Mouse (Mus musculus) hematopoietic stem cell, adult 5-6 weeks (primary cell): ENCODE data around the gene Nptxr. TPM values are rescaled to one million over a fixed set of nuclear protein-coding genes. Genes with fewer than 3 reads are reported as not detected.

ENCODE experiments used
- ATAC-seq, 2 experiments: fragments of 125-278 bp in 1 of 2; replicated peaks in 1 of 2; 2 replicates each; pipeline ENCODE4 v1.8.0; 2016 to 2017; ENCODE audit warnings: inconsistent platforms in 2 of 2, mild to moderate bottlenecking in 2 of 2, moderate number of reproducible peaks in 2 of 2, low read depth in 1 of 2, moderate TSS enrichment in 1 of 2; ENCODE audit not compliant: low FRiP score in 2 of 2, poor library complexity in 2 of 2, severe bottlenecking in 2 of 2, insufficient read depth in 1 of 2, low TSS enrichment in 1 of 2
- total RNA-seq: library from RNA; stranded (forward); fragments of 172-1452, 232-1000 nt; gene quantifications from 2 replicates; pipeline ENCODE4 v1.2.3, GENCODE M21; 2017

The Nptxr gene
- total RNA-seq, 1 experiment from 2014 or later: 0.30 TPM

DNA sequence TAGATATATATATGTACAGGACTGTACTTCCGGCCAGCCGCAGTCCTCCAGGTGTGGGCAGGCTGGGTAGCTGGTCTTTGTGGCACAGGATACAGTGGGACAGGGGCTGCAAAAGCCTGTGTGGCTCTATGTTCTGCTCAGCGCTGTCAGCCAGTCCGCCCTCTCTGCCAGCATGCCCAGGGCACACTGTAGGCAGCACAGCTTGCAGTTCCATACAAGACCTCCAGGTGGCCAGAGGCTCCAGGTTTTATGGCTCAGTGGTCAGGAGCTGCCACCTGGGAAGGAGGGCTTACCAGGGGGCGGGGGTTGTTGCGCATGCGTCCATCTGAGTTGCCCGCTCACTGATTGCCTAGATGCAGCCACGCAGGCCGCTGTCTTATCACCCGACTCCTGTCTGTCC is 56.6 kb downstream of the Nptxr start:
- no peak; a peak in 1 of 4 replicates for ATAC-seq

DNA sequence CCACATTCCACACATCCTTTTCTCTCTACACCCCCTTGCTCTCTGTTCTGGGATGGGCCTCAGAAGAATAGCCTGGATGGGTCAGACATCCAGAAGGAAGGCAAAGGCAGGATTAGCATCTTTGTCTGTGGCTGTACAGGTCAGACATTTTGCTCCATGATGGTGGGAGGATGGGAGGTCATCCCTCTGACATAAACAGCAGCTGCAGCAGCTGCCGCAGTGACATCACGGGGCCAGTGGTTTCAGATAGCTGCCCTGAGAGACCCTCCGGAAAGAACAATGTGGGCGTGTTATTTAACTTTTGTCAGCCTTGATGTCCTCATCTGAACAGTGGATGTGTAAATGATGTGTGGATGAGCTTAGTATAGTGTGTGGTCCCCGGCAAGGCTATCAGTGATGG is 58.7 kb downstream of the Nptxr start:
- no peak for ATAC-seq

DNA sequence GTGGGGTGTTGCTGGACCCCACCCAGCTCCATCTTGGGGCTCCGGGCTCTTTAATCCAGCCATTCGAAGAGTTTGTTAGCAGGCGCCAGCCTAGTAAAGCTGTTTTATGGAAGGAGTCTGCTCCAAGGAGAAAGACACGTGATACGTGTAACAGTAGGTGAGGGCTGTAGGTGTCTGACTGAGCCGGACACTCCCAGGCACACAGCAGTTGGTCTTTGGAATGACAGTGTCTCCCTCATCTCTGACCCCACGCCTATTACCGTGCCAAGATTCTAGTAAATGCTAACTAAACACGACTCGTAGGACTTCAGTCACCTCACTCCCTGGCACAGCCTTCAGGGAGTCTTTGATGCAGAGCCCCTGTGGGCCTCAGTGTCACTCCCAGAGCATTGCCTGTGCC is 59.3 kb downstream of the Nptxr start:
- ATAC-seq: no peak

DNA sequence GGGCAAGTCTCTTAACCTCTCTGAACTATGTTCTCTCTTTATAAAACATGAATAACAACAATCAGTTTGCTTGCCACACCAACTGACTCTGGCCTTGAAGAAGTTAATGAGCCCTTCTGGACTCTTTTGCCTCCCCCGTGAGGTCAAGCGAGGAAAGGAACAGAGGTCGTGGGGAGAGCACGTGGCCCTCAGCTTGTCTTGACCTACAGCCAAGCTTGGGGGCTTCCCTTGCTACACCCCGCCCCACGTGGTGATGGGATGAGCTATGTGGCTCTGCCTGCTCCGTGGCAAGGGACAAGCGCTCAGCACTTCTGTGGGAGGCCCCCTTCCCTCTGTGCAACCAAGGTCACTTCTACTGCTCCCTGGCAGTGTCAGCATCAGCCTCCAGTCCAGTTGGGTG is 59.8 kb downstream of the Nptxr start:
- ATAC-seq: no peak

DNA sequence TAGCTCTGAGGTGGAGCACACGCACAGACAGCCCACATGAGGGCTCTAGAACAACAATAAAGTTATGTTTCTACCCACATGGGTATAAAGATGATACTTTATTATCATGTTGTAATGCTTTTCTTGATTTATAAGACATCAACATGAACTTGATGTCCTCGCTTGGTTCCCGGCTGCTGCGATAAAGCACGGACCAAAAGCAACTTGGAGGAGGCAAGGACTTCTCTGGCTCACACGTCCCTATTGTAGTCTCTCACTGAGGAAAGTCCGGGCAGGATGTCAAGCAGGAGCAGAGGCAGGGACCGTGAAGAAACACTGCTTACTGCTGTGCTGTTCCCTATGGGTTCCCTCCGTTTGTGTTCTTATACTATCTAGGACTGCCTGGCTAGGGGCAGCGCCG is 60.6 kb downstream of the Nptxr start:
- no peak for ATAC-seq

DNA sequence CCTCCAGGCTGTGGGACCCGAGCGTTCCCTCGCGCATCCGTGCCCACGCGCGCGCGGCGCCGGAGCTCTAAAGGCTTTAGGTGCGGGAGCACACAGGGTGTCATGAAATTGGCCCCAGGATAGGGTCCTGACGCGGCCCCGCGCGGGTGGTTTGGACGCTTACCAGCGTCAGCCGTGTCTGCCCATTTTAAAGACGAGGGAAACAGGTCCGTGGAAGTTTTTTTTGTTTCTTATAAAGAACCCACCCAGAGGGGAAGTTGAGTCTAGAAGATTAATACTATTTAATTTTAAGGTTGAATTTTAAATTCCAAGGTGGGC is 61.9 kb downstream of the Nptxr start:
- ATAC-seq: no peak

DNA sequence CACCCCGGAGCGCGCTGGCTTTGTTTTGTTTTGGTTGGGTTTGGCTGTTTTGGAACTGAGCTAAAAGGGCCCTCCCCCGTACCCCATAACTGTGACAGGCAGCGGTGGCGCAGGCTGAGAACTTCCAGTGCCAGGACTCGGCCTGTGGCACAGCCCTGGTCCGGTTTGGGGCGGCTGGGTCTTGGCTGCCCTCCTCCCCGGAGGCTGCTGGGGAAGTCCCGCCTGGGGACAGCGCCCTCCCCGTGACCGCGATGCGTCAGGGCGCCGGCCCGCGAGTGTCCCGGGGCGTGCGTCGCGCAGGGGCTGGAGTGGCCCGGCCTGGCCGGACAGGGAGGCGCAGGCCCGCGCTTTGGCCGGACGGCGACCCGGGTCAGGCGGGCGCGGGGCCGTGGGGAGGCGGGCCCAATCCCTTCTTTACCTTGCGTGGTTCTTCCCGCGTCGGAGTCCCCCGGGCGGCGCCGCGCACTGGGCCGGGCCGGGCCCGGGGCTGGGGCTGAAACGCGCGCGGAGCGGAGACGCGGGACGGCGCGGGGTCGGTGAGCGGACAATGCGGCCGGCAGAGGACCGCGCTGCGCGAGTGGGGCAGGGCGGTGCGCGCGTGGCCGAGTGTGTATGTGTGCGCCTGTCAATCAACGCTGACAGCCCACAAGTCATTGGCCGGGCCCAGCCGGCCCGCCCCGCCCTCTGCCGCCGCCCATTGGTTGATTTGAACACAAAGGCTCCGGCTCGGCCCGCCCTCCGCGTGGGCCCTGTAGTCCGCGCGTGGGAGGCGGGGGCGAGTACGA is 62.5 kb downstream of the Nptxr start, which contains the start of gene Sun2:
Sun2 (minus strand) TSS at position 616 of the 785 bp plus-strand sequence.
- peak; percentile 52 to 54 for ATAC-seq

DNA sequence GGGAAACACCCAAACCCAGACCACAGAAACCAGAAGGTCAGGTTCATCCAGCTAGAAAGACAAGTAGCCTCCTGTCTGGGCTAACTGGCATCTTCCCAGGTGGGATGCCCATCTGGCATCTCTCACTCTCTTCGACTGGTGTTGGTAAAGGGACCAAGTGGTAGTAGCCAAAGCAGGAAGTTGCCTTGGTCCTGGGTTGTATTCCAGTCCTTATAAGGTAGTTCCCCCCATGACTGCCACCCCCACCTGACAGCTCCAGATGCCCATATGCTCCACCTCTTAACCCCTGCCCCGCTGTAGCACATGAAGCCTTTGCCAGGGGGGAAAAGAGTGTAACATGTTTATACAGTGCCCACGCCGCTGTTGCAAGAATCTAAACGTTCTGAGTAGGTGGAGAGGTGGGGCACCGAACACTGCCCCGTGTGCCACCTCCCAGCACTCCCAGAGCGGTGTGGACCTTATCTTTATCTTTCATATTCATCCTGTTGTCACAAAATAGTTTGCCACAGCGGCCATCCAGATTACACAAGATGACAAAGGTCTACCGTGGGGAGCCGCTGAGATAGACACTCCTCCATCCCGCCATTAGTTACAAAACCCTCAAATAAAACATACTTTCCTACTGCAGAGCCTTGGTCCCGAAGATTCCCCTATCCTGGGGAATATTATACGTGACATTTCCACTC is 63.2 kb downstream of the Nptxr start:
- ATAC-seq: peak; percentile 47 to 68

DNA sequence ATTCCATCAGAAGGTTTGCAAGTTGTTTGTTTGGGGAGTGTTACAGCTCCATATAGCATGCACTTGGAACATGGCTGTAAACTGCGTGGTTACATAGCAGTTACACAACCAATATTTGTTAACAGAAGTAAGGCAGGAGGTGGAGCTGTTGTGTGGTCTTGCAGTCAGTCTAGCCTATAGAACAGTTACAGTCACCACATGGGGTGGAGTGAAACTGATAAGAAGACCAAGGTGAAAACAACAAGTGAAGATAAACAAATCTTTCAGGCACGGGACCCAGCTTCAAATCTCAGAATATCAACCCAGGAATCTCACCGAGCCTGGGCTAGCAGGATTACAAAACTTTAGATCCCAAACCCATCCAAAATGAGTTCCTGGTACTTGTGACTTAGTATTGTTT is 63.8 kb downstream of the Nptxr start:
- ATAC-seq: no peak; a peak in 1 of 4 replicates

Other genes with a start within 250 kb of the Nptxr start
- gene Dmc1, start 199.7 kb downstream of the Nptxr start, total RNA-seq: 2.4 and 2.8 TPM in 2 replicates
- gene Fam227a, start 145.8 kb downstream of the Nptxr start, total RNA-seq: 0.44 and 1.7 TPM in 2 replicates
- gene Cby1, start 145.6 kb downstream of the Nptxr start, total RNA-seq: 33.0 and 75.0 TPM in 2 replicates
- gene Tomm22, start 133.9 kb downstream of the Nptxr start, total RNA-seq: 52.1 and 75.9 TPM in 2 replicates
- gene Josd1, start 116.8 kb downstream of the Nptxr start, total RNA-seq: 33.6 and 35.1 TPM in 2 replicates
- 56.9 and 71.1 TPM in 2 replicates for gene Gtpbp1, start 113.9 kb downstream of the Nptxr start, total RNA-seq
- 110 and 149 TPM in 2 replicates for gene Sun2, start 62.2 kb downstream of the Nptxr start, total RNA-seq
- gene Dnal4, start 26.9 kb downstream of the Nptxr start, total RNA-seq: 8.3 and 18.0 TPM in 2 replicates
- gene Npcd, start 29.5 kb upstream of the Nptxr start, total RNA-seq: not detected in 2 replicates
- 34.1 and 34.2 TPM in 2 replicates for gene Cbx6, start 29.9 kb upstream of the Nptxr start, total RNA-seq
- gene Apobec3, start 86.9 kb upstream of the Nptxr start, total RNA-seq: 189 and 226 TPM in 2 replicates
- 12.6 TPM in 2 replicates for gene Cbx7, start 166.4 kb upstream of the Nptxr start, total RNA-seq
- gene Pdgfb, start 210.2 kb upstream of the Nptxr start, total RNA-seq: 0.84 and 2.2 TPM in 2 replicates